Mouse (Mus musculus) bone marrow macrophage, adult 2 months (primary cell): ENCODE measurements around the gene Kctd21.

Source experiments
- CTCF ChIP-seq: IDR thresholded peaks from 2 replicates; pipeline ENCODE4 v1.5.1; 2012; ENCODE audit warnings: low read depth, mild to moderate bottlenecking, low read length, moderate library complexity
- POLR2A ChIP-seq: IDR thresholded peaks from 2 replicates; pipeline ENCODE4 v1.6.1; 2012; ENCODE audit warnings: mild to moderate bottlenecking, low read depth, low read length, borderline replicate concordance

DNA sequence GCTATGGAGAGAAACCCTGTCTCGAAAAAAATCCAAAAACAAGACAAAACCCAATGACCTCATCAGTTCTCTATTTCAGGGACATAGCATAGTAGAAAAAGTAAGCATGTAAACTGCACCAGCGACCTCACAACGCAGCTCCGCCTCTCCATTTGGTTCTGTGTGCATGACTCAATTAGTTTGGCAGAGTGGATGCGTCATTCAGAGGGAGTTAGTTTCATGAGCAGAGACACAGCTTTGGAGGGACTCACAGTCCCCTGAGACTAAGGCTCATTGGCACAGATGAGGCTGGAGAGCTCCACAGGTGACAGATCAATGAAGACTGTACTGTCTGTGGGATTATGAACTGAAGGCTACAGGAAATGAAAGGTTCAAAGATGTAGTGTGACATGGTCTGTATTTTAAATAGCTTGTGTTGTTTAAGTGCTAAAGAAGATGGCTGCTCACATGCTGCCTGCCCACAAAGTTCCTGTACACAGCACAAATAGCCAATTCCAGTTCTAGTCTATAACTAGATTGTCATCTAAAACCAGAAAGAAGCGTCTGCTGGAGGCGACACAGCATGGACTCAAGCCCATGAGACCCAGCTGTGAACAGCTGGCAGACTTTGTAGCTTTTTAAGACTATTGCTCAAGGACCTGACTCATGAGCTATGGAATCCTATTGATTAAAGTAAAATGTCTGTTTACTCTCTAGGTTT is 54.1 kb downstream of the Kctd21 start:
- no peak for TF ChIP-seq POLR2A
- no peak for TF ChIP-seq CTCF
